In genomic region chr16:38596099-38596498, GRCm38 (mm10) we compare ENCODE assay signal across 34 mouse cellular contexts.
"Had no signal": no experiment of that assay in that cellular context is flagged by ENCODE, and none has a peak within 500 bp of the region (broad histone marks: within the 10 kb centered on the region; RNA-seq: fewer than 3 reads in every experiment).

No protein-coding gene starts in this region.

- H3K9ac ChIP-seq: heart, embryonic 12.5 days; heart, embryonic 13.5 days; heart, embryonic 15.5 days; hindbrain, embryonic 12.5 days; hindbrain, embryonic 13.5 days; hindbrain, embryonic 14.5 days; hindbrain, embryonic 15.5 days; intestine, embryonic 15.5 days had no signal

- H3K4me1 ChIP-seq: heart, embryonic 10.5 days; heart, embryonic 12.5 days; heart, embryonic 15.5 days; hindbrain, embryonic 10.5 days; hindbrain, embryonic 12.5 days; hindbrain, embryonic 13.5 days; hindbrain, embryonic 15.5 days; intestine, embryonic 15.5 days had no signal

- H3K27me3 ChIP-seq: heart, embryonic 12.5 days; heart, embryonic 13.5 days; heart, embryonic 15.5 days; hindbrain, embryonic 12.5 days; hindbrain, embryonic 13.5 days; hindbrain, embryonic 15.5 days; intestine, embryonic 15.5 days had no signal

- ATAC-seq: hindbrain, embryonic 16.5 days; hindbrain, postnatal 0 days; inflammation-experienced regulatory T-cells, adult 6 months; intestine, embryonic 15.5 days; intestine, embryonic 16.5 days; intestine, postnatal 0 days had no signal

- H3K4me3 ChIP-seq: heart, embryonic 10.5 days; heart, embryonic 12.5 days; heart, embryonic 13.5 days; heart, embryonic 15.5 days; hindbrain, embryonic 10.5 days; hindbrain, embryonic 12.5 days; hindbrain, embryonic 13.5 days; hindbrain, embryonic 15.5 days; intestine, embryonic 15.5 days; layer of hippocampus, adult 2 months had no signal

- H3K4me2 ChIP-seq: heart, embryonic 11.5 days; heart, embryonic 12.5 days; heart, embryonic 13.5 days; heart, embryonic 15.5 days; hindbrain, embryonic 12.5 days; hindbrain, embryonic 13.5 days; hindbrain, embryonic 14.5 days; hindbrain, embryonic 15.5 days; intestine, embryonic 15.5 days had no signal

- H3K27ac ChIP-seq: heart, embryonic 10.5 days; heart, embryonic 13.5 days; heart, embryonic 15.5 days; hindbrain, embryonic 10.5 days; hindbrain, embryonic 12.5 days; hindbrain, embryonic 13.5 days; hindbrain, embryonic 14.5 days; hindbrain, embryonic 15.5 days; hindbrain, postnatal 0 days; intestine, embryonic 15.5 days; kidney, postnatal 0 days; layer of hippocampus, adult 2 months had no signal

- H3K9me3 ChIP-seq: heart, embryonic 10.5 days; heart, embryonic 12.5 days; heart, embryonic 13.5 days; heart, embryonic 15.5 days; hindbrain, embryonic 10.5 days; hindbrain, embryonic 12.5 days; hindbrain, embryonic 13.5 days; hindbrain, embryonic 15.5 days; intestine, embryonic 15.5 days had no signal

- DNase-seq: heart, postnatal 10 days; heart, postnatal 14 days; heart, postnatal 36 days; heart, postnatal 4 days; kidney, adult 11 months; kidney, adult 18-20 months; kidney, adult 2 months; kidney, adult 8-10 months; kidney, adult 9 months; kidney, postnatal 10 days; kidney, postnatal 14 days; kidney, postnatal 25 days; kidney, postnatal 36 days; kidney, postnatal 4 days; layer of hippocampus, adult 9-11 months; layer of hippocampus, postnatal 36 days had no signal
